Comparison of ENCODE assay signal across 36 mouse cellular contexts in genomic region chr19:58511818-58512217, GRCm38 (mm10). TPM values are rescaled to one million over a fixed set of nuclear protein-coding genes. Genes with fewer than 3 reads are reported as not detected.
DNase-seq lines count a peak whose midpoint lies in the region; ATAC-seq and TF ChIP-seq lines count a peak whose summit lies in the region.
"Had no signal": no experiment of that assay in that cellular context is flagged by ENCODE, and none has a peak within 500 bp of the region (broad histone marks: within the 10 kb centered on the region; RNA-seq: fewer than 3 reads in every experiment).

Gene Ccdc172, plus strand, starts transcription at chr19:58511993.

- 96% methylated on average over 17 of the region's 17 CpGs for WGBS in neural tube, embryonic 13.5 days
- WGBS in cerebellum, adult 2 months: 91% methylated on average over 17 of the region's 17 CpGs

- in situ Hi-C loops in ES-E14 (cut with MboI; ENCODE audit: low sequenced_read_pairs in 2 of 2, unreplicated experiment in 2 of 2): no loop called here

- no peak within 1 kb of the TSS for H3K4me2 ChIP-seq in neural tube, embryonic 13.5 days
- H3K4me2 ChIP-seq: embryonic facial prominence, embryonic 12.5 days; embryonic facial prominence, embryonic 15.5 days; heart, embryonic 13.5 days; hindbrain, embryonic 12.5 days; hindbrain, embryonic 15.5 days had no signal

- H3K9ac ChIP-seq in neural tube, embryonic 13.5 days: no peak within 1 kb of the TSS
- no peak within 1 kb of the TSS; the same call in 1 of the 2 replicates for H3K9ac ChIP-seq in ES-E14 (ENCODE audit: insufficient read depth, low read depth, low read length, poor library complexity, severe bottlenecking)
- H3K9ac ChIP-seq: embryonic facial prominence, embryonic 12.5 days; embryonic facial prominence, embryonic 15.5 days; forebrain, postnatal 0 days; heart, embryonic 13.5 days; hindbrain, embryonic 12.5 days; hindbrain, embryonic 15.5 days had no signal

- peak within 1 kb of the TSS; percentile 23; the same call in 1 of the 2 replicates for H3K27ac ChIP-seq in neural tube, embryonic 13.5 days (replicated peaks)
- H3K27ac ChIP-seq in ES-E14 (ENCODE audit: insufficient read depth, low read depth, low read length, poor library complexity, severe bottlenecking): no peak within 1 kb of the TSS
- H3K27ac ChIP-seq in testis, adult 2 months (ENCODE audit: control insufficient read depth, insufficient read depth, low read depth, low read length): 0 out of 2 replicates have a peak within 1 kb of the TSS, but pooled peaks have one; percentile 69
- H3K27ac ChIP-seq in cerebellum, adult 2 months (ENCODE audit: insufficient read depth, low read length): no peak within 1 kb of the TSS
- H3K27ac ChIP-seq: embryonic facial prominence, embryonic 12.5 days; embryonic facial prominence, embryonic 15.5 days; heart, adult 2 months; heart, embryonic 10.5 days; heart, embryonic 13.5 days; hindbrain, embryonic 12.5 days; hindbrain, embryonic 15.5 days had no signal

- peak; percentile 81 for TF ChIP-seq POLR2A in testis, adult 2 months (IDR thresholded peaks at IDR 0.05; ENCODE audit: control insufficient read depth, low read depth, low read length)
- TF ChIP-seq POLR2A in cerebellum, adult 2 months (IDR thresholded peaks at IDR 0.05; ENCODE audit: borderline replicate concordance, insufficient read depth, low read length): no peak

- no peak for TF ChIP-seq CTCF in testis, adult 2 months (IDR thresholded peaks at IDR 0.05; ENCODE audit: control insufficient read depth, insufficient read depth, insufficient replicate concordance, low read depth, low read length)
- TF ChIP-seq CTCF in cerebellum, adult 2 months (IDR thresholded peaks at IDR 0.05; ENCODE audit: borderline replicate concordance, insufficient read depth, low read depth, low read length): no peak

- H3K27me3 ChIP-seq in neural tube, embryonic 13.5 days: no peaks in the 10 kb centered on the region
- no peaks in the 10 kb centered on the region for H3K27me3 ChIP-seq in testis, adult 2 months (ENCODE audit: control insufficient read depth, insufficient read depth, low read length)
- H3K27me3 ChIP-seq in cerebellum, adult 2 months (ENCODE audit: control insufficient read depth, insufficient read depth, low read length): no peaks in the 10 kb centered on the region
- H3K27me3 ChIP-seq: embryonic facial prominence, embryonic 12.5 days; embryonic facial prominence, embryonic 15.5 days; heart, embryonic 13.5 days; hindbrain, embryonic 12.5 days; hindbrain, embryonic 15.5 days had no signal

- ATAC-seq in neural tube, embryonic 13.5 days (ENCODE audit: low read depth): no peak
- ATAC-seq: activated CD4-positive, CD25-positive, alpha-beta regulatory T cell, adult 4 months; CD4-positive, CD25-positive, alpha-beta regulatory T cell, adult 4 months; forebrain, embryonic 14.5 days; forebrain, postnatal 0 days; intestine, embryonic 16.5 days had no signal

- no peaks in the 10 kb centered on the region for H3K9me3 ChIP-seq in neural tube, embryonic 13.5 days
- H3K9me3 ChIP-seq in ES-E14 (ENCODE audit: control insufficient read depth, insufficient read depth, low read depth, low read length): no peaks in the 10 kb centered on the region
- H3K9me3 ChIP-seq: embryonic facial prominence, embryonic 12.5 days; embryonic facial prominence, embryonic 15.5 days; heart, embryonic 10.5 days; heart, embryonic 13.5 days; hindbrain, embryonic 12.5 days; hindbrain, embryonic 15.5 days had no signal

- no peak within 1 kb of the TSS for H3K4me3 ChIP-seq in neural tube, embryonic 13.5 days
- H3K4me3 ChIP-seq in ES-E14 (ENCODE audit: insufficient read depth in 1 of 2, low read depth in 1 of 2, low read length in 2 of 2, poor library complexity in 1 of 2, severe bottlenecking in 1 of 2): peak within 1 kb of the TSS; percentile 38 to 58
- peak within 1 kb of the TSS; percentile 96 for H3K4me3 ChIP-seq in testis, adult 2 months (ENCODE audit: control insufficient read depth, low read depth, low read length)
- no peak within 1 kb of the TSS for H3K4me3 ChIP-seq in cerebellum, adult 2 months (replicated peaks; ENCODE audit: insufficient read depth, low read depth, low read length)
- H3K4me3 ChIP-seq: embryonic facial prominence, embryonic 12.5 days; embryonic facial prominence, embryonic 15.5 days; heart, adult 2 months; heart, embryonic 10.5 days; heart, embryonic 13.5 days; hindbrain, embryonic 12.5 days; hindbrain, embryonic 15.5 days had no signal

- DNase-seq in neural tube, embryonic 10.5 days (ENCODE audit: extremely low spot score, low spot score): no peak
- DNase-seq in ES-E14 (ENCODE audit: low read depth, low spot score): no peak
- DNase-seq in left cerebral cortex, adult 18-20 months (ENCODE audit: low spot score in 2 of 2): no peak
- no peak for DNase-seq in cerebellum, adult 2 months
- DNase-seq in cerebellum, postnatal 25 days: no peak
- DNase-seq: adrenal gland, adult 8-10 months; adrenal gland, postnatal 25 days; cerebellum, adult 11-12 months; cerebellum, adult 9-10 months; cerebellum, postnatal 14 days; forebrain, postnatal 0 days; gastrocnemius, postnatal 25 days; heart, adult 2 months had no signal

- no peaks in the 10 kb centered on the region for H3K36me3 ChIP-seq in neural tube, embryonic 13.5 days
- no peaks in the 10 kb centered on the region for H3K36me3 ChIP-seq in ES-E14 (ENCODE audit: control insufficient read depth, insufficient read depth, low read length, poor library complexity, severe bottlenecking)
- no peaks in the 10 kb centered on the region for H3K36me3 ChIP-seq in testis, adult 2 months (ENCODE audit: control insufficient read depth, insufficient read depth, low read length)
- H3K36me3 ChIP-seq: embryonic facial prominence, embryonic 12.5 days; embryonic facial prominence, embryonic 15.5 days; heart, embryonic 10.5 days; heart, embryonic 13.5 days; hindbrain, embryonic 12.5 days; hindbrain, embryonic 15.5 days had no signal

- H3K4me1 ChIP-seq in neural tube, embryonic 13.5 days (replicated peaks): no peaks in the 10 kb centered on the region
- no peaks in the 10 kb centered on the region for H3K4me1 ChIP-seq in ES-E14 (ENCODE audit: control insufficient read depth in 2 of 2, insufficient read depth in 2 of 2, low read length in 2 of 2, poor library complexity in 1 of 2)
- H3K4me1 ChIP-seq in testis, adult 2 months (ENCODE audit: control insufficient read depth, insufficient read depth, low read length): no peaks in the 10 kb centered on the region; the same call in 1 of the 2 replicates
- H3K4me1 ChIP-seq in cerebellum, adult 2 months (ENCODE audit: control insufficient read depth, insufficient read depth, low read length): no peaks in the 10 kb centered on the region
- H3K4me1 ChIP-seq: embryonic facial prominence, embryonic 12.5 days; embryonic facial prominence, embryonic 15.5 days; heart, embryonic 10.5 days; heart, embryonic 13.5 days; hindbrain, embryonic 12.5 days; hindbrain, embryonic 15.5 days had no signal

TF ChIP-seq in ES-E14, 5 proteins besides CTCF, POLR2A, EP300 and RAD21:
- peak; percentile 76 for TF ChIP-seq CHD2 (IDR thresholded peaks at IDR 0.05; ENCODE audit: low read depth, low read length)
- no peak for TF ChIP-seq MAFK (IDR thresholded peaks at IDR 0.05; ENCODE audit: insufficient read depth, low read depth, low read length)

RNA-seq across cellular contexts. Expression of gene Ccdc172, which starts in this region (rescaled TPM):
- not detected in 2 replicates for polyA plus RNA-seq in neural tube, embryonic 13.5 days (2015; fragmentation: Nextera tagmentation; extraction: Ambion mirVana)
- total RNA-seq in ES-E14 (2012; rRNA removed): 1.2 and 3.5 TPM in 2 replicates
- polyA plus RNA-seq in testis, adult 2 months (2012; rRNA removed): 8.6 and 8.9 TPM in 2 replicates
- not detected for total RNA-seq in left cerebral cortex, adult 18-20 months (2021)
- not detected in 2 replicates for polyA plus RNA-seq in cerebellum, adult 2 months (2012; rRNA removed)
- total RNA-seq: adrenal gland, adult 8-10 months; adrenal gland, postnatal 25 days; common myeloid progenitor, adult 5-6 weeks; forebrain, postnatal 0 days; gastrocnemius, adult 8-10 months; gastrocnemius, postnatal 25 days; heart, adult 2 months; heart, postnatal 25 days; hematopoietic stem cell, adult 5-6 weeks; MEL had no signal
- polyA plus RNA-seq: activated CD4-positive, CD25-positive, alpha-beta regulatory T cell, adult 4 months; brain, embryonic 14.5 days; C2C12; CD4-positive, CD25-positive, alpha-beta regulatory T cell, adult 4 months; embryonic facial prominence, embryonic 12.5 days; embryonic facial prominence, embryonic 15.5 days; forebrain, embryonic 11.5 days; forebrain, embryonic 14.5 days; forebrain, postnatal 0 days; frontal cortex, adult 2 months; gonadal fat pad, adult 2 months; heart, adult 2 months; heart, embryonic 10.5 days; heart, embryonic 13.5 days; heart, embryonic 16.5 days; hindbrain, embryonic 12.5 days; hindbrain, embryonic 15.5 days; intestine, embryonic 16.5 days had no signal

Comparison
In these comparisons a context has a peak if more than half of its experiments do, and no peak if none do; other contexts are left out.
1. H3K27ac ChIP-seq: peak in neural tube, embryonic 13.5 days (single experiment) and testis, adult 2 months (single experiment); none in ES-E14 (single experiment) and cerebellum, adult 2 months (single experiment).
2. H3K4me3 ChIP-seq: peak in ES-E14 (2 of 2) and testis, adult 2 months (single experiment); none in neural tube, embryonic 13.5 days (single experiment) and cerebellum, adult 2 months (single experiment).